Mouse (Mus musculus) CD4-positive, CD25-positive, alpha-beta regulatory T cell, adult 4 months (primary cell): ENCODE data around the gene Paxip1. TPM values are rescaled to one million over a fixed set of nuclear protein-coding genes. Genes with fewer than 3 reads are reported as not detected.

ENCODE experiments used
- ATAC-seq: one replicate; pipeline ENCODE4 v1.8.0; 2017
- polyA plus RNA-seq, 2 experiments: library from polyadenylated mRNA; unstranded; fragments of 100-300 nt; shearing (Covaris generic); gene quantifications; one replicate each; pipeline ENCODE4 v1.2.1; 2017

The Paxip1 gene
- polyA plus RNA-seq, result 10 to 100 TPM in 1 of 2 experiments, 1 to 10 TPM in 1; 4.7 to 10.8 TPM

DNA sequence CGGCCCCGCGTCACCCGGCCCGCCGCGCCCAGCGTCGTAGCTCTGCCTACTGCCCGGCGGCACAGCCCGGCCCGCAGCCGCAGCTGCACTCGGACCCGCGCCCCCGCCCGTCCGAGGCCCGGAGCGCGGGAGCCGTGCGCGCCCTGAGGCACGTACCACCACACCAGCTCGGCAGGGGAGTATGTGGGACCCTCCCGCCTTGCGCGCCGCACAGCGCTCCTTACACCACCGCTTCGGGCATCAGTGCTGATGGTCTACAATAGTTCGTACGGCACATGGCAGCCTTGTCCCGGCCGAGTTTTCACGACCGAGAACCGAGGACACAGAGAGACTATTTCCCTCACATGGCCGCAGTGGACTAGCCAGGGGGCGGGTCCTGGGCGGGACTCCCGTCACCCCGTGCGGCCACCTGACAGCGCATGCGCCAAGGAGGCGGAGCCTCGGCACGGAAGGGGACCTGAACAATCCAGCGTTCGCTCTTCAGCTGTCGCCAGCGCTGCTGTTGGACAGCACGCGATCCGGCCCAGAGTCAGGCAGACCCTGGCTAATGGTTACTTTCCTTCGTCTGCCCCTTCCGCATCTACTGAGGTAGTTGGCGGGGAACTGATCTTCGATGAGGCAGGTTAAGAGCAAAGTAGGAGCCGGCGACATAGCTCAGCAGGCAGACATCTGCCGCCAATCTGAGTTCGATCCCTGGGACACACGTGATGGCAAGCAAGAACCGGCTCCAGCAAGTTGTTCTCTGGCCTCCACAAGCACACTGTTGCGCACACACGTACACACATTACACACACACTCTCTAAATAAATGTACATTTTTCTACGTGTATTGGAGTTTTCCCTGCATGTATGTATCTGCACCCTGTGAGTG lies at the start of gene Paxip1:
Paxip1 (minus strand) TSS at position 389 of the 870 bp plus-strand sequence.
- peak; percentile 80 for ATAC-seq

- no peak for ATAC-seq
Observed at GRCm38 (mm10) chr5:27838061-27838460, 46.6 kb upstream of the Paxip1 start.

- no peak for ATAC-seq
Observed at GRCm38 (mm10) chr5:27835096-27835495, 43.6 kb upstream of the Paxip1 start.

GRCm38 (mm10) chr5:27827971-27828370 lies 36.5 kb upstream of the Paxip1 start:
- ATAC-seq, result no peak

GRCm38 (mm10) chr5:27821161-27821560 lies 29.7 kb upstream of the Paxip1 start:
- no peak for ATAC-seq

- no peak for ATAC-seq
Observed at GRCm38 (mm10) chr5:27818840-27819672, 27.6 kb upstream of the Paxip1 start.

DNA sequence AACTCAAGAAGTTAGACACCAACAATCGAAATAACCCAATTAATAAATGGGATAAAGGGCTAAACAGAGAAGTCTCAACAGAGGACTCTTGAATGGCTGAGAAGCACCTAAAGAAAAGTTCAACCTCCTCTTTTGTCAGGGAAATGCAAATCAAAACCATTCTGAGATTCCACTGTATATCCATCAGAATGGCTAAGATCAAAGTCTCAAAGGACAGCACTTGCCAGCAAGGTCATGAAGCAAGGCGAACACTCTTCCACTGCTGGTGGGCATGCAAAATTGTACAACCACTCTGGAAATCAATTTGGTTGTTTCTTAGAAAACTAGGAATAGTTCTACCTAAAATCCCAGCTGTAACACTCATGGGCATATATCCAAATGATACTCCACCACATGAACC lies 22.8 kb upstream of the Paxip1 start:
- ATAC-seq, result no peak

DNA sequence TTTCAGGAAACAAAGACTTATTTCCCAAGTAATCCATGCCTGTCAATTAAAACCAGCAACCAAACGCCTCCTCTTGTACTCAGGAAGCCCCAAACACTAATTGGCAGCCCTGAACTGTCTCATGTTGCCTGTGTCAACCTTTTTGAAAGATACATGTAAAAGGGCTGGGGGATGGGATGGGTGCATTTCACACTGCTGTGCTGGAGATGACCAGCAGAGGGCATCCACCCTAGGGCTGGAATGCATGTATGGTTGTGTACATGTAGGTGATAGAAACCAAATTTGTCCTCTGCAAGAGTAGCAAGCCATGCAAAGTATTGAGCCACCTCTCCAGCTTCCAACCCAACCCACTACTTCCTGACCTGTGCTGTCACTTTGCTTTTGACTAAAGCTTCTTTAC lies 2.4 kb upstream of the Paxip1 start:
- ATAC-seq, result peak; percentile 55

DNA sequence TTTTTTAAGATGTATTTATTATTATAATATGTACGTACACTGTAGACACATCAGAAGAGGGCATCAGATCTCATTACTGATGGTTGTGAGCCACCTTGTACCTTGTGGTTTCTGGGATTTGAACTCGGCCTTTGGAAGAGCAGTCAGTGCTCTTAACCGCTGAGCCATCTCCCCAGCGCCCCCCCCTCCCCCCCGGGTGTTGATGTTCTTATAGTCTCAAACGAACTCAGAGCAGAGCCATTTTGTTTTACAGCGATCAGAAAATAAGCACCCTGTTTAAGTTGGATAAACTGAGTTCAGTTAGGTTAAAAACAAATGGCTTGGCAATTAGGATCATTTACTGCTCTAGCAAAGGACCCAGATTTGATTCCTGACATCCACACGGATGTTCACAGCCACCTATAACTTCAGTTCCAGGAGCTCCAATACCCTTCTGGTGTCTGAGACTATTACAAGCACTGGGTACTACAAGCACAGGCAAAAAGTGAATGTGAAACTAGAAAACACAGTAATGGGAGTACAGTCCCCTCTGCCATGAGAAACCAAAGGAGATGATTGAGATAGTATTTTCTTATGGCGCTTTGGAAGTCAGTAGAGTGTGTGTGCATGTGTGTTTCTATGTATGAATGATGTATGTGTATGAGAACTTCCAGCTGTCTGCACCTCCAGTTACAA lies 1.2 kb upstream of the Paxip1 start:
- ATAC-seq, result no peak

DNA sequence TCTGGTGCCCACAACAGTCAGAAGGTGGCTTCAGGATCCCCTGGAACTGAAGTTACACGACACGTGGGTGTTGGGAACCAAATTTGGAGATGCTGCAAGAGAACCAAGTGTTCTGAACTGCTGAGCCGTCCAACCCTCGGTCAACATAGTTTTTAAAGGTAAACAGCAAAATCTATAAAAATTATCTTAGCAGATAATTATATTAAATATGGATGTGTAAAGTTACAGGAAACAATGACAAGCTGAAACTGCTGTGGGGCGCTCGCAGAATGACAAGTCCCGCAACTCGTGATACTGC lies 631 bp upstream of the Paxip1 start:
- no peak for ATAC-seq

GRCm38 (mm10) chr5:27790910-27791288 lies 592 bp downstream of the Paxip1 start:
- ATAC-seq, result peak; percentile 5

- no peak for ATAC-seq
Observed at GRCm38 (mm10) chr5:27790086-27790909, 1.2 kb downstream of the Paxip1 start.

DNA sequence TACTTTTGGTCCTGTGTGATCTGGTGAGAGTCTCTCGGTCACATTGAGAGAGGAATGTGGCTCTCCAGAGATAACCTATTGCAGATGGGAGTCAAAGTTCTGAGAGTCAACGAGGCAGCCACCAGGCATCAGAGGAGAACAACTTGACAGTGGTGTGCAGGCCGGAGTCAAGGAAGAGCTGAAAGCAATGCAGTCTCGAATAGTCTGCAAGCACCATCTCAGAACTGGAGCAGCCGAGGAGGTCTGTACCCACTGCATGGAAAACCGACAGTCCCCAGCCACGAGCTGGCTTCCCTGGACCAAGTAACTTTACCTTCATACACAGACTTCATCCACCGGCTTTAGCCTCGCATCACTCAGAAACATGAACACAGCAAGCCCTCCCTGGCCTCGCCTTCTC lies 1.9 kb downstream of the Paxip1 start:
- no peak for ATAC-seq

- no peak for ATAC-seq
Observed at GRCm38 (mm10) chr5:27783381-27783780, 8.1 kb downstream of the Paxip1 start.

- no peak for ATAC-seq
Observed at GRCm38 (mm10) chr5:27767948-27768347, 23.5 kb downstream of the Paxip1 start.

GRCm38 (mm10) chr5:27765780-27766179 lies 25.7 kb downstream of the Paxip1 start:
- no peak for ATAC-seq

- ATAC-seq, result no peak
Observed at GRCm38 (mm10) chr5:27744944-27745343, 46.5 kb downstream of the Paxip1 start.

- ATAC-seq, result no peak
Observed at GRCm38 (mm10) chr5:27739216-27739615, 52.3 kb downstream of the Paxip1 start.

GRCm38 (mm10) chr5:27737168-27737567 lies 54.3 kb downstream of the Paxip1 start:
- ATAC-seq, result no peak

GRCm38 (mm10) chr5:27732288-27732868 lies 59.1 kb downstream of the Paxip1 start:
- no peak for ATAC-seq

DNA sequence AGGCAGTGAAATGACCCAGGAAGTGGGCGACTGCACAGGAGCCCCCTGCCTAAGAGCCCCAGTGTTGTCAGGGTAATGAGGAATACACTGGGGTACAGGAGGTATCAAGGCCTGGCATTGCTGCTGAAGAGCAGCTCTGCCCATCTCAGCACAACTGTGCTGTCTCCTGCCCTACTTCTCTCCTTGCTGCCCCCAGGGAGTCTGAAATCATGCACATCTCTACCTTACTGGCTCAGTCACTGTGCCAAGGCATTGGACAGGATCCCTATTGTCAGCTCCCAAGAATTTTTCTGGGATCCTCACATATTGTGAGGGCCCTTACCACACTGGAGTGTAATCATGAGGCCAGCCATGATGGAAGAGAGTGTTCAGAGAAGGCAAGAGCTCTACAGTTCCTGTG lies 60.1 kb downstream of the Paxip1 start:
- ATAC-seq, result no peak

GRCm38 (mm10) chr5:27730666-27731065 lies 60.8 kb downstream of the Paxip1 start:
- ATAC-seq, result no peak
